Mouse (Mus musculus) urinary bladder, postnatal 25 days (tissue): ENCODE measurements around the gene Oas1g.
"Not testable (repeated sequence)": the region's sequence is repeated elsewhere in the genome, so short reads cannot be mapped to it uniquely, and the experiment has no call there.

ENCODE experiments used
- DNase-seq: peaks from one replicate; pipeline ENCODE4 v3.0.0; 2022; ENCODE audit warnings: low spot score

Oas1g gene

GRCm38 (mm10) chr5:120887413-120887812 is at the start of gene Oas1g:
Oas1g (minus strand) TSS chr5:120887613.
- not testable (repeated sequence) for DNase-seq

GRCm38 (mm10) chr5:120933966-120934365 is 46.6 kb upstream of the Oas1g start:
- DNase-seq, result no peak

GRCm38 (mm10) chr5:120927036-120927435 is 39.6 kb upstream of the Oas1g start:
- DNase-seq, result no peak

- DNase-seq, result not testable (repeated sequence)
Observed at GRCm38 (mm10) chr5:120926311-120926710, 38.9 kb upstream of the Oas1g start.

- DNase-seq, result not testable (repeated sequence)
Observed at GRCm38 (mm10) chr5:120924520-120924919, 37.1 kb upstream of the Oas1g start.

GRCm38 (mm10) chr5:120923969-120924368 is 36.6 kb upstream of the Oas1g start:
- no peak for DNase-seq

GRCm38 (mm10) chr5:120920296-120920695 is 32.9 kb upstream of the Oas1g start:
- no peak for DNase-seq

GRCm38 (mm10) chr5:120919156-120919935 is 31.9 kb upstream of the Oas1g start:
- DNase-seq, result not testable (repeated sequence)

- not testable (repeated sequence) for DNase-seq
Observed at GRCm38 (mm10) chr5:120914204-120914603, 26.8 kb upstream of the Oas1g start, which contains the start of gene Oas1d. Oas1d (plus strand) TSS chr5:120914536.

GRCm38 (mm10) chr5:120908196-120908920 is 20.9 kb upstream of the Oas1g start:
- no peak for DNase-seq

GRCm38 (mm10) chr5:120906791-120907733 is 19.6 kb upstream of the Oas1g start, which contains the start of gene Oas1a:
Oas1a (minus strand) TSS chr5:120907521.
- DNase-seq, result not testable (repeated sequence)

- no peak for DNase-seq
Observed at GRCm38 (mm10) chr5:120902056-120902455, 14.6 kb upstream of the Oas1g start.

- DNase-seq, result no peak
Observed at GRCm38 (mm10) chr5:120900666-120901065, 13.3 kb upstream of the Oas1g start.

- no peak for DNase-seq
Observed at GRCm38 (mm10) chr5:120898726-120899125, 11.3 kb upstream of the Oas1g start.

GRCm38 (mm10) chr5:120898307-120898706 is 10.9 kb upstream of the Oas1g start:
- no peak for DNase-seq

GRCm38 (mm10) chr5:120895231-120895900 is 8.0 kb upstream of the Oas1g start:
- no peak for DNase-seq

GRCm38 (mm10) chr5:120894692-120895091 is 7.3 kb upstream of the Oas1g start:
- DNase-seq, result not testable (repeated sequence)

GRCm38 (mm10) chr5:120893866-120894265 is 6.5 kb upstream of the Oas1g start:
- not testable (repeated sequence) for DNase-seq

- no peak for DNase-seq
Observed at GRCm38 (mm10) chr5:120892243-120892660, 4.8 kb upstream of the Oas1g start.

GRCm38 (mm10) chr5:120891566-120892242 is 4.3 kb upstream of the Oas1g start:
- not testable (repeated sequence) for DNase-seq

- DNase-seq, result no peak
Observed at GRCm38 (mm10) chr5:120890991-120891390, 3.6 kb upstream of the Oas1g start.
